Mouse (Mus musculus) retina, postnatal 7 days (tissue): ENCODE measurements around the gene Nrarp.
A peak's percentile ranks its signal among the peaks of the same experiment; 100 is the strongest.

Source experiments
- DNase-seq: peaks from one replicate; pipeline ENCODE4 v3.0.0-alpha.2; 2012; ENCODE audit warnings: low read depth, low spot score

Gene Nrarp

GRCm38 (mm10) chr2:25196172-25196954 lies 15.8 kb downstream of the Nrarp start, which contains the start of gene Tor4a:
Gene Tor4a (minus strand): TSS chr2:25196886.
- DNase-seq: no peak

DNA sequence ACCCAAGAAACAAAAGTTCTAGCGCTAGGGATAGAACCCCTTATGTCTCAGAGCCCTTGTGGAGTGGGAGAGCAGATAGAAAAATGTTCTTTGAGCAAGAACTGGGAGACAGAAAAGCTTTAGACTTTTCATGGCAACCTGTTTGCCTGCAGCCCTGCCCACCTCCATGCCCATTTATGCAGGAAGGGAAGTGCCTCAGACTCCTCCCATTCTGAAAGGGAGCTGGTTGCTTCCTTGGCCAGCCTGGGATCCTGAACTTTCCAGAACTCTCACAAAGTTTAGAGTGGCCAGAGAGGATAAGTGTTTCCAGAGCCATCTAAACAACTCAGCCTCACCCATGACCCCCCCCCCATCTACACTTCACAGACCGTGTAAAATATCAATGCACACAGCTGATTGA lies 16.6 kb downstream of the Nrarp start:
- no peak for DNase-seq

GRCm38 (mm10) chr2:25197946-25198345 lies 17.4 kb downstream of the Nrarp start:
- no peak for DNase-seq

DNA sequence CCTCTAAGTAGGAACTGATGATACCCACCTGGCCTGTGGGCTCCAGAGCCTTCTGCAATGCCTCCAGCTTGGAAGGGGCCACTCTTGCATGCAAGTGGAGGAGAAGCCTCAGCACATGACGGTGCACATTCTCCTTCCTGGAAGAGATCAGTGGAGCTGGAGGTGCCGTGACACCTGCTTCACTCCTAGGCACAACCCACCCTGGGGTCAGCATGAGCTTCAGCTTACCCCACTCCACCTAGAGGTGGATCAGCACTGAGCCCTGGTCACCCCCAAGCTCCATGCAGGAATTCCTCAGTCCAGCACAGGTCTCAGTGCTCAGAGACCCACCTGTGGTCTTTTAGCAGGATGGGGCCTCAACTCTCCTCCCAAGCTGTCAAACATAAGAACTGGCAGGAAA lies 20.1 kb downstream of the Nrarp start:
- DNase-seq: no peak

- DNase-seq: no peak
These were observed 23.2 kb downstream of the Nrarp start for GRCm38 (mm10) chr2:25203631-25204214.

GRCm38 (mm10) chr2:25207593-25207992 lies 27.0 kb downstream of the Nrarp start:
- no peak for DNase-seq

GRCm38 (mm10) chr2:25210686-25211085 lies 30.1 kb downstream of the Nrarp start:
- no peak for DNase-seq

DNA sequence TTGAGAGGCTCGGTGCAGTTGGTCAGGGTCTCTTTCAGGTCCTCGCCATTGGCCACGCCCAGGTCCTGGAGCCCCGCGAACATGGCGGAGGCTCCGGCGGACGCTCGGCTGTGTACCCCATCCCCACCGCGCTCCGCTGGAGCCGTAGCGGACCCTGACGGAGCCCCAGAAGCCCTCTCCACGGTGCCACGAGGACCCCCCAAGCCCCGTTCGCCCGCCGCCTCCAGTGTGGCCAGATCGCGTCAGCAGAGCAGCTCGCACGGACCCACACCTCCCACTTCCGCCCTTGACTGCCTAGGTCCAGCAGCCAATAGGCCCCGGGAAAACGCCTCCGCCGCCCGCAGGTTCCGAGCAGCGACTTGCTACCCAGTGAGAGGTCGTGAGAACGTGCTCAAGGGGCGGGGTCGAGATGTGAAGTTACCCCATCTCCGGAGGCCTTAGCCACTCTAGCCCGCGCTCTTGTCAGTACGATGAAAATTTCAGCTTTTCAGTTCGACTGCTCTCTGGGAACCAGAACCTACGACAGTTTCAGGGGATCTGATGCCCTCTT lies 30.6 kb downstream of the Nrarp start, which contains the start of gene Nelfb:
Nelfb (minus strand) TSS at position 369 of the 550 bp plus-strand sequence.
- DNase-seq: peak; percentile 75

DNA sequence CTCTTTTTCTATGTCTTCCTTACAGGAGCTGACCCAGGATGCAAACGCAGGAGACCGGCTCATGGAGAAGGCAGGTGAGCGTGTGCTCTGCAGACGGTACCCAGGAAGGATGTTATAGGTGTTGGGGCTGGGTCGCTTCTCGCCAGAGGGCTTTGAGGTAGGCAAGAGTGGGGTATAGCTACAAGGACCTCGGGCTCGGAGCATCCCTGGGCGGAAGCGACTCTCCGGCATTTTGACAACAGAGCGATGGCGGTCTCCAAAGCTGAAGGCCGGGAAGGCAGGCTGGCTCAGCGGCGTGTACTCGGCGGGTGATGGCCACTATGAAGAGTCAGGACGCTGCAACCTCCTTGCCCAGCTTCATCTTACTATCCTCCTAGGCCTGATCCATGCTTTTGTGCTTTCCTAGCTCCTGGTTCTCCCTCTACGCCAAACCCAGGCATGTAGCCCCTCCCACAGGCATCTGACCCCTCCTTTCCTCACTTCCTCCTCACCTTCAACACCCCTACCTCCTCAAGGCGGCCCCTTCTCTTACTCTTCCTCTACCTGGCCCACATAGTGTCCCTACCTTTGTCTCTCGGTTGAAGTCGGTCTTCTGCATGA lies 32.8 kb downstream of the Nrarp start:
- no peak for DNase-seq

DNA sequence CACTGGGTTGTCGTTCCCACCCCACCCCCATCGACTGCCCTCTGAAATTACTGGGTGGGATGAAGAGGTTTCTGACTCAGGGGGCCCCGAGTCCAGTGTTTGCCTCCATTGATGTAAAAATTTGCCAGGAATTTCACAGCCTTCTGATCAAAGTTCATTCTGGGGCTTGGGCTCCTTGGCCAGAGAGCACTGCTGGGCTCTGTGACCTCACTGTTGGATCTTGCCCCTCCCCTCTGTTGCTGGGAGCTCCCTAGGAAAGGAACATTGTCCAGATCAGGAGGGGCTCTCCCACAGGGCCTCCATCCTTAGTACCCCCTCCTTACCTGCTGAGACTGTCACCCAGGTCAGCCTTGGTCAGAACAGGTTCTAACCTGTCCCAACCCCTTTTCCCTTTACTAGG lies 33.9 kb downstream of the Nrarp start, which contains the start of gene Stpg3:
Stpg3 (minus strand) TSS at position 194 of the 400 bp plus-strand sequence.
- DNase-seq: no peak

DNA sequence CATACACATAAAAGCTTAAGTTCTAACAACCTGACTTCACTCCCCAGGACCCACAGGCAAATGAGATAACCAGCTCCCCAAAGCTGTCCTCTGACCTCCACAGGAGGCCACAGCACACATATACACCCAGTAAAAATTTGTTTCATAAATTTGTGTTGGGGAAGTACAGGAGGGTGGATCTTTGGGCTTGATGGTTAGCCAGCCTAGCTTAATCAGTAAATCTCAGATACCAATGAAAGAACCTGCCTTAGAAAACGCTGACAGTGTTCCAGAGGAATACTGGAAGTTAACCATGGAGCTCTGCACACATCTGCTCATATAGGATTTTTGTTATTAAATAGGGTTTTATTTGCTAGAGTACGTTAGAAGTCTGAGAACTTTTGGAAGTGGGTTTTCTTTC lies 37.1 kb downstream of the Nrarp start:
- DNase-seq: no peak

DNA sequence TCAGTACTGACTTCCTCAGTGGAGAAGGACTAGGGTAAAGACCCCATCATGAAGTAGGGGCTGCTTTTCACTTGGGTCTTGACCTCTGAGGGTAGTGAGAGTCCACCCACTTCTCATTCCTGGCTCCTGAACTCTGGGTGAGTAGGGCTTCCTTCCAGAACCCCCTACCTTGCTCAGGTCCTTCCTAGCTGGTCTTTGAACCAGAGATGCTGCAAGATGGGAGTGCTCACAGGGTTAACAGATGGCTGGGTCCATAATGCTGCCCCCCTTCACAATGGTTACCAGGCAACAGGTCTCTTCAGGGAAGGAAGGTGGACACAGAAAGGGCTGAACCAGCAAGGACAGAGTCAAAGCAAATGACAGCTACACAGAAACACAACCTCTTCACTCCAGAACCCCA lies 37.9 kb downstream of the Nrarp start, which contains the start of gene Fam166a:
Fam166a (plus strand) TSS at position 301 of the 400 bp plus-strand sequence.
- no peak for DNase-seq

- no peak for DNase-seq
These were observed 40.8 kb downstream of the Nrarp start for GRCm38 (mm10) chr2:25221331-25221772.

GRCm38 (mm10) chr2:25223681-25224491 lies 43.3 kb downstream of the Nrarp start:
- DNase-seq: no peak

DNA sequence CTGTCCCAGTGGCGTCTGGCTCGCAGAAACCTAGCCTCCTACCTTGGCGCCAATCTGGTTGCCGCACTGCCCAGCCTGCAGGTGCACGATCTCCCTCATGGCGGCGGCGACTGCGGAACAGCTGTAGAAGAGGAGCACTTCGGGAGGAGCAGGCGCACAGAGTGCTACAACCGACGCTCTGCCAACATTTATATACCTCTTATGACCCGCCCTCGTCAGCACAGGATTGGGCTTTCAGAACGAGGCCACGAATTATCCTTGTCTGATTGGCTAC lies 43.9 kb downstream of the Nrarp start, which contains the start of gene Tubb4b:
Tubb4b (minus strand) TSS at position 211 of the 274 bp plus-strand sequence.
- no peak for DNase-seq

- DNase-seq: peak; percentile 98
These were observed 44.5 kb downstream of the Nrarp start for GRCm38 (mm10) chr2:25224766-25225752.

GRCm38 (mm10) chr2:25225811-25226379 lies 45.3 kb downstream of the Nrarp start:
- DNase-seq: no peak

DNA sequence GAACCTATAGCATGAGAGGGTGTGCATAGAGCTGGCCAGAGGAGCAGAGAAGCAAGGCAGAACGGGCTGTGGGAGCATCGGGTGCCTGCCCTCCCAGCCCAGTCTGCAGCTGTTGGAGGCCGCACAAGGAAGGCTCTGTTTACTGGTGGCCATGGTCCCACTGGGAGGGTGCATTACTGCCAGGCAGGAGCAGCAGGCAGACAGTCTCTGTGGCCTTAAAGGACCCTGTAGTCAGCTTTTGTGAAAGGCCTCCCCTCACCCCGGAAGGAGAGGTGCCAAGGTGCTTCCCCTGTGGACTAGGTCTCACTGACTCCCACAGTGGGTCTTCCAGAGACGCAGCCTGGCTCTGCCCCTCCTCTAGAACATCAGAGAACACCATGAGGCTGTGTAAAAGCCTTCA lies 46.3 kb downstream of the Nrarp start:
- DNase-seq: no peak

GRCm38 (mm10) chr2:25227406-25227805 lies 46.8 kb downstream of the Nrarp start:
- DNase-seq: no peak

GRCm38 (mm10) chr2:25228431-25228889 lies 47.9 kb downstream of the Nrarp start:
- DNase-seq: peak; percentile 81
